ENCODE assay signal across 16 mouse cellular contexts in genomic region chr4:137041161-137041621, GRCm38 (mm10). TPM values are rescaled to one million over a fixed set of nuclear protein-coding genes. Genes with fewer than 3 reads are reported as not detected.
A peak's percentile ranks its signal among the peaks of the same experiment; 100 is the strongest.
DNase-seq lines count a peak whose midpoint lies in the region; ATAC-seq and TF ChIP-seq lines count a peak whose summit lies in the region.
"Had no signal": no experiment of that assay in that cellular context is flagged by ENCODE, and none has a peak within 500 bp of the region (broad histone marks: within the 10 kb centered on the region; RNA-seq: fewer than 3 reads in every experiment).

No protein-coding gene starts in this region.

- intact Hi-C loops in heart, postnatal 14 days (cut with DNase I), result no loop called here
- intact Hi-C loops in left cerebral cortex, adult 2 months (cut with DNase I), result no loop called here

- no peak overlapping the region for H3K4me3 ChIP-seq in heart, embryonic 12.5 days
- no peak overlapping the region for H3K4me3 ChIP-seq in kidney, postnatal 0 days (replicated peaks; ENCODE audit: low read depth, low read length)
- no peak overlapping the region for H3K4me3 ChIP-seq in left cerebral cortex, adult 2 months
- H3K4me3 ChIP-seq: embryonic facial prominence, embryonic 13.5 days; forebrain, embryonic 15.5 days; limb, embryonic 15.5 days; neural tube, embryonic 12.5 days had no signal

- no peak overlapping the region for H3K9ac ChIP-seq in heart, embryonic 12.5 days
- H3K9ac ChIP-seq in kidney, postnatal 0 days (ENCODE audit: low read depth, low read length), result no peak overlapping the region
- H3K9ac ChIP-seq: embryonic facial prominence, embryonic 13.5 days; forebrain, embryonic 15.5 days; limb, embryonic 15.5 days; neural tube, embryonic 12.5 days had no signal

- TF ChIP-seq POLR2A in brain, embryonic 14.5 days (IDR thresholded peaks at IDR 0.05; ENCODE audit: borderline replicate concordance, extremely low read depth, insufficient read depth, insufficient read length, poor library complexity, severe bottlenecking), result no peak

- no peak for ATAC-seq in heart, embryonic 12.5 days (ENCODE audit: insufficient number of reproducible peaks, low FRiP score)
- peak; percentile 75; the same call in 1 of the 2 replicates for ATAC-seq in kidney, postnatal 0 days (replicated peaks; ENCODE audit: low FRiP score, low read depth)
- ATAC-seq: forebrain, embryonic 15.5 days had no signal

- H3K9me3 ChIP-seq in heart, embryonic 12.5 days (replicated peaks), result no peaks in the 10 kb centered on the region
- no peaks in the 10 kb centered on the region for H3K9me3 ChIP-seq in kidney, postnatal 0 days (replicated peaks; ENCODE audit: low read length)
- H3K9me3 ChIP-seq: embryonic facial prominence, embryonic 13.5 days; forebrain, embryonic 15.5 days; limb, embryonic 15.5 days; neural tube, embryonic 12.5 days had no signal

- 73% methylated on average over 10 of the region's 10 CpGs for WGBS in heart, embryonic 12.5 days
- 54% methylated on average over 10 of the region's 10 CpGs for WGBS in kidney, postnatal 0 days

- no peak for TF ChIP-seq CTCF in brain, embryonic 14.5 days (IDR thresholded peaks at IDR 0.05; ENCODE audit: borderline replicate concordance, extremely low read depth, insufficient read depth, insufficient read length)
- peak; percentile 5; the same call in 1 of the 2 replicates for TF ChIP-seq CTCF in kidney, postnatal 0 days (IDR thresholded peaks at IDR 0.05; ENCODE audit: low read depth)
- no peak for TF ChIP-seq CTCF in left cerebral cortex, adult 2 months (IDR thresholded peaks at IDR 0.05)

- no peak for DNase-seq in heart, postnatal 14 days
- peak; percentile 34 for DNase-seq in brain, embryonic 14.5 days (ENCODE audit: low read depth)
- DNase-seq in cerebellum, postnatal 14 days, result peak; percentile 77 to 79
- DNase-seq in kidney, postnatal 0 days (ENCODE audit: low spot score), result peak; percentile 5
- DNase-seq in gastrocnemius, postnatal 10 days, result no peak
- no peak for DNase-seq in ovary, adult 18-20 months (ENCODE audit: low spot score)
- DNase-seq in left cerebral cortex, adult 2 months (ENCODE audit: extremely low spot score in 1 of 2, low spot score in 2 of 2), result no peak
- DNase-seq: heart, adult 18-20 months; layer of hippocampus, adult 9-11 months; lung, postnatal 4 days; thymus, adult 18-20 months had no signal

- H3K4me2 ChIP-seq in heart, embryonic 12.5 days, result no peak overlapping the region
- no peak overlapping the region for H3K4me2 ChIP-seq in kidney, postnatal 0 days (ENCODE audit: low read length)
- H3K4me2 ChIP-seq: embryonic facial prominence, embryonic 13.5 days; forebrain, embryonic 15.5 days; limb, embryonic 15.5 days; neural tube, embryonic 12.5 days had no signal

- H3K36me3 ChIP-seq in heart, embryonic 12.5 days, result no peaks in the 10 kb centered on the region
- H3K36me3 ChIP-seq in kidney, postnatal 0 days (ENCODE audit: insufficient read depth, low read length), result no peaks in the 10 kb centered on the region
- H3K36me3 ChIP-seq: embryonic facial prominence, embryonic 13.5 days; forebrain, embryonic 15.5 days; limb, embryonic 15.5 days; neural tube, embryonic 12.5 days had no signal

- peaks cover 46% of the 10 kb centered on the region for H3K4me1 ChIP-seq in heart, embryonic 12.5 days (replicated peaks)
- H3K4me1 ChIP-seq in kidney, postnatal 0 days (replicated peaks; ENCODE audit: insufficient read depth, low read length), result peaks cover 4% of the 10 kb centered on the region; the same call in 1 of the 2 replicates

- no peaks in the 10 kb centered on the region for H3K27me3 ChIP-seq in heart, embryonic 12.5 days (replicated peaks)
- H3K27me3 ChIP-seq in kidney, postnatal 0 days (ENCODE audit: insufficient read depth, low read length), result no peaks in the 10 kb centered on the region
- H3K27me3 ChIP-seq: embryonic facial prominence, embryonic 13.5 days; forebrain, embryonic 15.5 days; limb, embryonic 15.5 days; neural tube, embryonic 12.5 days had no signal

- H3K27ac ChIP-seq in heart, embryonic 12.5 days (ENCODE audit: poor library complexity, severe bottlenecking), result peak overlapping the region; percentile 49; the same call in 1 of the 2 replicates
- H3K27ac ChIP-seq in kidney, postnatal 0 days, result peak overlapping the region; percentile 54; the same call in 1 of the 2 replicates
- H3K27ac ChIP-seq in left cerebral cortex, adult 2 months, result no peak overlapping the region
- H3K27ac ChIP-seq: embryonic facial prominence, embryonic 13.5 days; forebrain, embryonic 15.5 days; limb, embryonic 15.5 days; neural tube, embryonic 12.5 days had no signal

RNA-seq across cellular contexts. Expression of gene Zbtb40, which starts 7.4 kb away (rescaled TPM):
- polyA plus RNA-seq in heart, embryonic 12.5 days (2016; fragmentation: Nextera tagmentation; extraction: Ambion mirVana), result 4.1 and 4.3 TPM in 2 replicates
- 1 to 10 TPM; 6.5 to 8.2 TPM for total RNA-seq in heart, postnatal 14 days (2021)
- 8.5 and 12.5 TPM in 2 replicates for polyA plus RNA-seq in brain, embryonic 14.5 days (2012; rRNA removed)
- polyA plus RNA-seq in kidney, postnatal 0 days (2015; fragmentation: Nextera tagmentation; extraction: Ambion mirVana), result 1.8 and 2.0 TPM in 2 replicates
- 1 to 10 TPM; 3.5 to 5.0 TPM for total RNA-seq in gastrocnemius, postnatal 10 days (2021)
- 10 to 100 TPM; 13.7 to 15.7 TPM for total RNA-seq in left cerebral cortex, adult 2 months (2021)

Comparison
In these comparisons a context has a peak if more than half of its experiments do, and no peak if none do; other contexts are left out.
1. DNase-seq: peak in brain, embryonic 14.5 days (single experiment), cerebellum, postnatal 14 days (2 of 2) and kidney, postnatal 0 days (single experiment); none in heart, postnatal 14 days (0 of 2), gastrocnemius, postnatal 10 days (single experiment), ovary, adult 18-20 months (single experiment) and left cerebral cortex, adult 2 months (0 of 2).